Mouse (Mus musculus): ENCODE results near the gene Psmb1.
"Not testable (repeated sequence)": the region's sequence is repeated elsewhere in the genome, so short reads cannot be mapped to it uniquely, and the experiment has no call there.

The Psmb1 gene

DNA sequence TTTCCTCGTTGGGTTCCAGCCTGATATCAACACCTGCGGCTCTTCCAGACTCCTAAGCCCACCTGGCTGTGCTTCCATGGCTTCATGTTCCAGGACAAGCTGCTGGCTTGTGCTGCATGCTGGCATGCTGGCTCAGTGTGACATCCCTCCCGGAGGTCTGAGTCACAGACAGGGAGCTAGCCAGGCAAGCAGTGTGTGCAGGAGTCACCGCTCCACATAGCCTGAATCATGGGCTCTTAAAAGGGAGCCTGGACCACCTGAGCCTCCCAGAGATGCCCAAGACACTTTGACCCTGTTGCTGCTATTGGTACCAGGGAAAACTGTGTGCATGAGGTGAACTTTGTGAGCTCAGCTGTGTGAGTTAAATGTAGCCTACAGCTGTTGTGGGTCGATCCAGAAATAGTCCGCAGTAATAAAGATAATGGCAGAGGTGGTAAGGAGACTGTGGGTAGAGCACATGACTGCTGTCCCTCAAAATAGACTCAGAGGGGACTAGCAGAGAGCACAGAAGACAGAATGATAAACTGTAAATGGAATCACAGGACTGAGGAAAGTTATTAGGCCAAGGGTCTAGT lies 37.5 kb downstream of the Psmb1 start:
- DNase-seq (ENCODE audit: low read depth, low spot score) = no peak

DNA sequence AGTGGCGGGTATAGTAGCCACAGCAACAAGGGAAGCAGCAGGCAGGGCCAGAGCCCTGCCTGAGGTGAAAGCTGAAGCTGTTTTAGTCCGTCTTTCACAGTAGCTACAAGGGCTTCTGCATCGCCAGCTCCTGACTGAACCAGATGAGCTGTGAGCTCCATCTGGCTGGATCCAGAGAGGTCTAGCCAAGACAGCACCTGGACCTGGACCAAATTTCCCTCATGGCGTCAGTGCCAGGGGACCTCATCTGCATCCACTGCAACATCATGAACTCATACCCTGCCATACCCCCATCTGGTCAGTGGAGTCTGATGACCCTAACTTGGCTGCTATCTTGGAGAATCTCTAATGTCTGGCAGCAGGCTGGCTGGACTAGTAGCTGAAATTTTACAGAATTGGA lies 39.8 kb downstream of the Psmb1 start:
- no peak for DNase-seq (ENCODE audit: low read depth, low spot score)

DNA sequence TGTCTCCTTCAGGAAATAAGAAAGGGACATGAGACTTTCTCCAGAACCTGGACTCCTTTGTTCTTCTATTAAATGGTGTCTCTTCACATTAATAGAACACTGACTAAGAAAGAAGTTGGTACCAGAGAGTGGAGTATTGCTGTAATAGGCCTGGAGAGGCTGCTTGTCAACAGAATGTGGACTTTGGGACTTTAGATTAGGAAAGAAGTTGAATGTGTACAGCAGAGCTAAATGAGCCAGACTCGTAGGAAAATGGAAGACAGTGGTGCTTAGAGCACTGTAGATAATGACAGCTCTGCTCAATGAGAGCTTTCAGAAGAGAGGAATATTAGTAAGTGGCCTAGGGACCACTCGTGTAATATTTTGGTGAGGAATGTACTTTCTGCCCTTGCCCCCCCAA lies 43.0 kb downstream of the Psmb1 start:
- no peak for DNase-seq (ENCODE audit: low read depth, low spot score)

DNA sequence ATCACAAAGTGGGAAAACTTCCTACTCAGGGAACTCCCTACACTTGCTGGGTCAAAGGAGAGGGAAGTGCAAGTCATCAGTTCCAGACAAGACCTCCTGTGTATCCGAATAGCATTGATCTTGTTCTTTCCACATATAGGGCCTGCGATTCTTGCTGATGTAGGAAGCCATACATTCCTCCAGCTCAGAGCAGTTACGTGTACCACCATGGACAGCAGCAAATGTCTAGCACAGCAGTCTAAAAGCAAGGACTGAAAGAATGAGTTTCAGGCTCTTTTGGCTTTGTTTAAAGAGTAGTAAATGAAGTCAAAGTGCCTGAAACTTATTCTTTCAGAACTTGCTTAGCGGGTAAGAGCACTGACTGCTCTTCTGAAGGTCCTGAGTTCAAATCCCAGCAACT lies 44.3 kb downstream of the Psmb1 start:
- DNase-seq (ENCODE audit: low read depth, low spot score) = no peak

DNA sequence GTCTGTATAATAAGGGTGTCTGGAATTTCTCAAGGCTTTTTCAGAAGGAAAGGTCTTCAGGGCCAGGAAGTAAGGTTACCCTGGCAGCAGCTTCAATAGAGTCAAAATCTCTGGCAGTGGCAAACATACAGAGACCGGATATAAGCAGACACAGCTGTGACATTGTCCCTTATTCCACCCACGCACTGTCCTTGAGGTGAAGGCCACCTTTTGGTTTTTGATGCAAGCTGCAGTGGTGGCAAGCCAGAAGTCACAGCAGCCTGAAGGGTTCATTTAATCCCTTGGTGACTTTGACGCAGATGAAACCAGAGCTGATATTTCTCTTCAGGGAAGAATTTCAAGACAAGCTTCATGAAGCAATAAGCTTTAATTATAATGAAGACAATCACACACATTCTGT lies 49.9 kb downstream of the Psmb1 start:
- no peak for DNase-seq (ENCODE audit: low read depth, low spot score)

DNA sequence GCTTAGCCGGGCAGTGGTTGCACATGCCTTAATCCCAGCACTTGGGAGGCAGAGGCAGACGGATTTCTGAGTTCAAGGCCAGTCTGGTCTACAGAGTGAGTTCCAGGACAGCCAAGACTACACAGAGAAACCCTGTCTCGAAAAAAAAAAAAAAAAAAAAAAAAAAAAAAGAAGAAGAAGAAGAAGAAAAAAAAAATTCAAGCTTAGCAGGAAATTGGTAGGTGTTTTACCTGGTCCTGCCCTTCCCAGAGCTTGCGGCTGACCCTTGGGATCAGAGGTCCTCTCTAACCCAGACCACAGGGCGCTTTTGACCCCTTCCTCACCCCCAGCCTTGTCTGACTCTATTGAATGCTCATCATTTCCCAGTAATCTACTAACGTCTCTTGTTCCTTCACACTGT lies 50.4 kb downstream of the Psmb1 start:
- DNase-seq (ENCODE audit: low read depth, low spot score) = not testable (repeated sequence)

DNA sequence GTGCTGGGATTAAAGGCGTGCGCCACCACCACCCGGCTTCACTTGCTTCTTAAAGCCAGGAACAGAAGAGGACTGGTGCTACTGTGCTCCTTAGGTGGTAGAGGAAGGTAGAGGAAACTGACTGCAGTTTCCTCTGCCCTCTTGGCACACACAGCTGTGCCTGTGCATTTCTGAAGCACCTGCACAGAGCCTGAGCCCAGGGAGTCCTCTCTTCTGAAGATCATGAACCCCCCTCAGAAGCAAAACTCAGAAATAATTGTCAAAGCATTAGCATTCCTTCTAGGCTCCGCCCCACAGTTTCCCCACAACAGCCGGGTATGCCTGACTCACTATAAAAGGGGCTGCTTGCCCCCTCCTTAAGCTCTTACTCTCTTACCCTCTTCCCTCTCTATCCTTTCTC lies 51.7 kb downstream of the Psmb1 start:
- no peak for DNase-seq (ENCODE audit: low read depth, low spot score)

DNA sequence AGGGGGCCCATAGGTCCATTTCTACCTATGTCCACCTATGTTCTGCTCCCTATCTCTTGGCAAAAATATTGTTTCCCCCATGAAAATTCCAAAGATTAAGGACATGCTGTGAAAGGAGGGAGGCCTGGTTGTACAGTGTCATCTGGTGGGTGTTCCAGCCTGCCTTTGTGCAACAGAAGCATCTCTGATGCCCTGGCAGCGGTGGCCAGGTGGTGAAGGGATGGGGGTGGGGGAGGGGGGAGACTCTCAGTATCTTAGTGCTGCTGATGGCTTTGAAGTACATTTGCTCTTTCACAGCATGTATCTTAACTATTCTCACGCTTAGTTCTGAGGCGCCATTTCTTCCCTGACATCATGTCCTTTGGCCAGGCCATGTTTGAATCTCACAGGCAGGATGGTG lies 54.1 kb downstream of the Psmb1 start:
- no peak for DNase-seq (ENCODE audit: low read depth, low spot score)

DNA sequence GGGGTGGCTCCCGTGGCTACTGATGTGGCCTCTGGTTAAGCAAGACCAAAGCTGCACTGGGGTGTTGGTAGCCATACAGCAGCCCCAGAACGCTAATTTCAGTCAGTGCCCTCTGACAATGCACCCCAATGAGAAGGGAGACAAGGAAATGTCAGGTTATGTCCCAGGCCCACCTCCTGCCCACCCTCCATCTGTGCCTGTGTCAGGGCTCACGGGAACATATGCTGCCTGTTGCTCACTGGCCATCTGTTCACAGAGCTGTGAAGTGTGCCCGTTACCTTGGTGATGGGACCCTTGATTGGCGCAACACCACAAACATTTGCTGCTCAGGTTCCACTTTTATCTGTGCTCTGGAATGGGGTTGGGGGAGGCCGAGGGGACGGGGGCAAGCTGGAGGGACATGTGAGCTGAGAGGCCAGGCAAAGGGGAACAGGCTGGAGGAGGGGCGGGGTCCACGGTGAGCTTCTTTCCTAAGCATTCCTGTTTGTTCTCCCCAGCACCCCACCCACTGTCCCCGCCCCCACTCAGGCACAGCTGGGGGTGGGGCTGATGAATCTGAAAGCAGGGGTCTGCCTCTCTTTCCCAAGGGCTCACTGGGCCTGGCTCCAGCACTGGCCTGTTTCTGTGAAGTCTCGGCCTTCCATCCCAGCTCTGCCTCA lies 59.0 kb downstream of the Psmb1 start:
- DNase-seq (ENCODE audit: low read depth, low spot score) = peak; percentile 24

DNA sequence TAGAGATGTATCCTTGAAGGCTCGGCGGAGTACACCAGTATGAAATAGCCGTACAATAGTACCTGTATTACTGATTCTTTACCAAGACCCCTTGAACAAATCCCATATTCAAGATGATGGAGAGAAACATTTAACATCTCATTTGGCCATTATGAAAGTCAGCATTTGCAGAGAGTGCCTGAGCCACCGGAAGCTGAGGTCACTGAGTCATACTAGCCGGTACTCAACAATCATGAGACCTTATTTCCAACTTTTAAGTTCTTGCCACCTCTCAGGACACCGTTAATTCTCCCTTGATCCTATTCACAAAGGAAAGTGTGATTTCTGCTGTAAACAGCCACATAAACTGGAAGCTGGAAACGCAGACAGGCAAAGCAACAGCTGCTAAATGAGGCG lies 59.5 kb downstream of the Psmb1 start:
- no peak for DNase-seq (ENCODE audit: low read depth, low spot score)

DNA sequence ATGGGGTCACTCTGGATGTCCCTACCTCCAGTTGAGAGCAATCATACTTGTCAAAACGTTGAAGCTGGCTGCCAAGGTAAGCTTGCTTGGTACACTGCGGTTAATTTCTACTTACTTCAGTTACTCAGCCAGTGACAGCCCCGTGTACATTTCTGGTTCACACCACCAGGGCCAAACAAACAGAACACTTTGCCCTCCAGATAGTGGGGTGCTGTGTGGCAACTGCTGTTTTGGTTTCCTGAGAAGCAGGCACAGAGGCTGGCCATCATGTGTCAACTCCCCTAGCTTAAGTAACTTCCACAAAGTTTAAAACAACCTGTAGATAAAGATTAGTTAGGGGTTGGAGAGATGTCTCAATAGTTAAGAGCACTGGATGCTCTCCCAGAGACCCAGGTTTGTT lies 64.8 kb downstream of the Psmb1 start:
- DNase-seq (ENCODE audit: low read depth, low spot score) = no peak

DNA sequence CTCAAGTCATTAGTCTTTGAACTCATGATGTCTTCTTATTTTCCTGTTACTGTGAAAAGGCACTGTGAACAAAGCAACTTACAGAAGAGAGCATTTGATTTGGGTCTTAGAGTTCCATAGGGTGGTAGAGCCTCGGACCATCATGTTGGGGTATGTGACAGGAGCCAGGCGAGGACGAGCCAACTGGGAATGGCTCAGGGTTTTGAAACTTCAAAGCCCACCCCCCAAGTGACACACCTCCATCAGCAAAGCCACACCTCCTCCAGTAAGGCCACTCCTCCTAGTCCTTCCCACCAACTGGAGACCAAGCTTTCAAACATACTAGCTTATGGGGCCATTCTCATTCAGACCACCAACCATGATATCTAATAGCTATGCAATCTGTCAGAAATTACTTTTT lies 67.5 kb downstream of the Psmb1 start:
- no peak for DNase-seq (ENCODE audit: low read depth, low spot score)

DNA sequence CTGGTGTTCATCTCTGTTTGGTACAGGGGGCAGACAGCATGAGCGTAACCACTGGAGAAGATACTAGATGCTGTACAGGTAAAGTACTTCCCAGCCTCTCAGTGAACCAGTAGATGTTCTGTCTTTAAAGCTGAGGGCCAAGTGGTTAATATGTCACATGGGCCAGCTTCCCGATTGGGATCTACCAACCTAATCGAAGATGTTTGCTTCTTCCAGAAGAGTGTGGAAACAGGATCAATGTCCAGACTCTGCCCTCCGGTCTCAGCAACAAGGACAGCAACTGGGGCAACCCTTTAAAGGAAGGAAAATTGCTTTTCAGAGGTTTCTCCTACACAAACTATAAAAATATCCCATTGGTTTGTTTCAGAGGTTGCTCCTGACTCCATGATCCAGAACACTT lies 68.0 kb downstream of the Psmb1 start:
- DNase-seq (ENCODE audit: low read depth, low spot score) = no peak

DNA sequence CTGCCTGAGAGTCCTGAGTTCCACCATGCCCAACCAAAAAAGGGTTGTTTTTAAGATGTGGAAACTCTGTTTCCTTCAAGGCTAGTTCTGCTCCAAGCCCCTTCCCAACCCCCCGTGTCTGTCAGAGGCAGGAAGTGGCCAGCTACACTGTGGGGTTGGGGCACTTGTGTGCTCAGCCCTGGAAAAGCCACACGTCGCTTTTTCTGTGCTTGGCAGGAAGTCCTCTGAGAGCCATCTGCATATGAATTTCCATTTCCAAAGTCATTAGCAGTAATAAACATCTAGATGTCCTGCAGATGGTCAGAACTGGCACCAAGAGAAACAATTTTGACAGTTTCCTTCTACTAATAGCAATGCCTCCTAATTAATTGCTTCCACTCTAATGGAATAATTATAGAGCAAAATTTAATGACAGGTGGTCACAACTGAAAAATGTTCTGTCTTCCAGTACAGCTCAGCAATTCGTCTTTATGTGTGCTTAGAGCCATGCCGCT lies 68.5 kb downstream of the Psmb1 start:
- DNase-seq (ENCODE audit: low read depth, low spot score) = no peak

DNA sequence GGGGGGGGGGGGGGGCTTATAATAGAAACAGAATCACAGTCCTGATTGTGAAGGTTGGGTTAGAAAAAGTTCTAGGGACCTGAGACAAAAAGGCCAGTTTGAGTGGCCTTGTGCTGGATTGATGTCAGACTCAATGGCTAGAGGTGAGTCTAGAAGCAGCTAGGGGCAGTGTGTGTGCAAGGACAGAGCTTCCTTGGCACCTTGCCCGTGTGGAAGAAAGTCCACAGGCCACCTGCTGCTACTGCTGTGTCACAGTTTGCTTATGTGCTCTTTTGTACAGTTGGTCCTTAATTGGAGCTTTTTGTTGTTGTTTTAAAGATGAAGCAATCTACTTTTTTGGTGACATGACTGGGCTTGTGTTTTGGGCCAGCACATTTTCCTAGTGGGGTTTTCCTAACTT lies 69.6 kb downstream of the Psmb1 start:
- DNase-seq (ENCODE audit: low read depth, low spot score) = no peak

DNA sequence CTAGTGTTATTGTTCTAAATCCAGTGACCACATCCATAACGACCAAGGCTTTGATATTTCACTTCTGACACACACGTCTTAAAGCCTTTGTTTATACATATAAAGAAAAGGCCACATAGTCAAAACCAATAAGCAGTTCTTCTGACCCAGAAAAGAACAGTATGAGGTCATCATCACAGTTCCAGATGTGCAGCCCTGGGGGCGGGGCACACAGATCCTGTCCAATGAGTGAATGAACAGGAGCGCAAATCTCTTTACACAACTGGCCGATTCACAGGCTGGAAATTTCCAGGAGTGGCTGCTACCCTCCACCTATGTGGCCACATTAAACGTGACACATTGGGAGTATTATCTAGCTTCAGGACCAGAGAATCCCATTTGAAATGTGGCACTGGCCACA lies 70.1 kb downstream of the Psmb1 start:
- DNase-seq (ENCODE audit: low read depth, low spot score) = no peak

DNA sequence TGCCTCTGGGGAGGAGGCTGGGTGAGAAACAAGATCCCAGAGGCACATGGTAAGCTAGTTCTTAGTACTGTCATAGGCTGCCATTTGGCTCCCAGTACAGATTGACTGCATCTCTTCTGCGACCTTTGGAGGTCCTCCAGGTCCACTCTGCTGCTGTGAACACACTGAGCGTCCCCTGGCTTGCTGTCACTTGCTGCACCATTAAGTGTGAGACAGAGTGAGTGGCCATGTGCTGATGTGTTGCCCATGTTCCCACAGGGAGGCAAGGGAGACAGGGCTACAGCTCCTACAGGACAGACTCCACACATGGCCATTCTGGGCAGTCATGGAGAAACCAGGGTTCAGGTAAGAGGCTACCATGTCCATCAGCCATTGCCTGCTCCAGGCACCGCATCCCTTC lies 73.6 kb downstream of the Psmb1 start:
- DNase-seq (ENCODE audit: low read depth, low spot score) = no peak

Measured in retina, postnatal 7 days (tissue).